Mouse (Mus musculus) limb, embryonic 13.5 days (tissue): ENCODE data around the gene Pank1. TPM values are rescaled to one million over a fixed set of nuclear protein-coding genes. Genes with fewer than 3 reads are reported as not detected.

Experiments used
- ATAC-seq: fragments of 200-750 bp; cut with Nextera tagmentation; 2 replicates; pipeline ENCODE4 v1.8.0; 2017; ENCODE audit warnings: low read depth, moderate number of reproducible peaks, moderate TSS enrichment; ENCODE audit not compliant: low FRiP score
- H3K27ac ChIP-seq: fragments of 300-500 bp; sonication (generic); 2 replicates; pipeline ENCODE4 v1.5.1; 2015; ENCODE audit warnings: inconsistent platforms, mild to moderate bottlenecking, moderate library complexity
- H3K27me3 ChIP-seq: fragments of 300-500 bp; sonication (generic); 2 replicates; pipeline ENCODE4 v1.6.1; 2015; ENCODE audit warnings: mild to moderate bottlenecking, inconsistent platforms
- H3K36me3 ChIP-seq: fragments of 300-500 bp; sonication (generic); 2 replicates; pipeline ENCODE4 v1.6.1; 2015; ENCODE audit warnings: inconsistent platforms, mild to moderate bottlenecking, moderate library complexity
- H3K4me1 ChIP-seq: fragments of 300-500 bp; sonication (generic); 2 replicates; pipeline ENCODE4 v1.6.1; 2015; ENCODE audit warnings: inconsistent platforms
- H3K4me2 ChIP-seq: fragments of 300-500 bp; sonication (generic); replicated peaks from 2 replicates; pipeline ENCODE4 v1.6.1; 2015; ENCODE audit warnings: inconsistent platforms, mild to moderate bottlenecking, moderate library complexity
- H3K4me3 ChIP-seq: fragments of 300-500 bp; sonication (generic); 2 replicates; pipeline ENCODE4 v1.5.1; 2015; ENCODE audit warnings: moderate library complexity, mild to moderate bottlenecking, inconsistent platforms
- H3K9ac ChIP-seq: fragments of 300-500 bp; sonication (generic); 2 replicates; pipeline ENCODE4 v1.6.1; 2015; ENCODE audit warnings: mild to moderate bottlenecking, inconsistent platforms
- H3K9me3 ChIP-seq: fragments of 300-500 bp; sonication (generic); 2 replicates; pipeline ENCODE4 v1.6.1; 2016; ENCODE audit warnings: inconsistent platforms
- WGBS: fragments of 180-500 bp; shearing (Covaris S2); methylation state at CpG from one replicate; pipeline ENCODE4 v1.1.7; 2015; 5-methylcytosine and 5-hydroxymethylcytosine counted together
- polyA plus RNA-seq: library from polyadenylated mRNA; unstranded; fragments of >200 nt; fragmentation: Nextera tagmentation; extraction: Ambion mirVana; gene quantifications from 2 replicates; pipeline ENCODE4 v1.2.1, GENCODE M21; 2015

Pank1 gene
- polyA plus RNA-seq, result 6.1 and 7.4 TPM in 2 replicates

DNA sequence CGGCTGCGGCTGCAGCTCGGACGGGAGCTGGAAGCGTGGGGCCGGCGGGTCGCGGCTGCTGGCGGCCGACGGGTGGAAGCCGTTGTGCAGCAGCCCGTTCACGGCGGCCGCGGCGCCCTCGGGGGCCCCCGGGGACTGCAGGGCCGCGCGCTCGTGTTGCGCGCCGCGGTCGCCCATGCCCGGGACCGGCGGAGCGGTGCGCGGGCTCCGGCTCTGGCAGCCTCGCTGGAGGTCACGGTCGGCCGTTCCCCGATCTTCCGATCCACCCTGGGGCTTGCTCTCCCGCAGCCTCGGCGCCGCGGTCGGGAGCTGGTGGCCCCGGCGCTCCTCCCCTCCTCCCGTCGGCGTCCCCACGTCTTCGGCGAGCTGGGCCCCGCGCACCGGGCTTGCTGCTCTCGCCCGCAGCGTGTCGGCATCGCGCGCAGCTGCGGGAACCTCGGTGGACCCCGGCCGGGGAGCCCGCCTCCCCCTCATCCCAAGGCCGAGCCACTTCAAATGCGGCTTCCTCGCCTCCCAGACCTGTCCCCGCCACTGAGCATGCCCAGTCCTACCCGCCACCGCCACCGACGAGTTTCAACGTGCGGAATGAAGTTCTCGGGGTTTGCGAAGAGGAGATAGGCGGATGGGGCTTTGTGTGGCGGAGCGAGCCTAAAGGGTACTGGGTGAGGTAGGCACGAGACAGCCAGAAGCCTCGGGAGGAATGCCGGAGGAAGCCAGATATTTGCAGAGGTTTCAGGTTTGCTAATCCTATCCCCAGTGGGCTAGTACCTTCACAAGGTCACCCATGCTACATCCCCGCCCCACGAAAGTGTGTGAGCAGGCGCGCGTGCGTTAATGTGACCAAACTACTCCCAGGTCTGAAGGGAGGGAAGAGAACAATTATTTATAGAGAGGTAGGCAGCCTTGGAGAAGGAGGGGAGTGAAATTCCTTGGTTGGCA, at the start of gene Pank1:
Pank1 (minus strand) TSS at position 853 of the 939 bp plus-strand sequence.
- Histone ChIP-seq H3K36me3 (no peaks in the 10 kb centered on the region), H3K9me3 (no peaks in the 10 kb centered on the region), H3K27ac (peak within 1 kb of the TSS; percentile 97), H3K27me3 (no peaks in the 10 kb centered on the region), H3K4me3 (peak within 1 kb of the TSS; percentile 88), H3K9ac (peak within 1 kb of the TSS; percentile 96), H3K4me1 (peaks cover 19% of the 10 kb centered on the region), H3K4me2 (peak within 1 kb of the TSS; percentile 75)
- WGBS, result under 1% methylated on average over 81 of the region's 96 CpGs
- peak; percentile 68 for ATAC-seq

DNA sequence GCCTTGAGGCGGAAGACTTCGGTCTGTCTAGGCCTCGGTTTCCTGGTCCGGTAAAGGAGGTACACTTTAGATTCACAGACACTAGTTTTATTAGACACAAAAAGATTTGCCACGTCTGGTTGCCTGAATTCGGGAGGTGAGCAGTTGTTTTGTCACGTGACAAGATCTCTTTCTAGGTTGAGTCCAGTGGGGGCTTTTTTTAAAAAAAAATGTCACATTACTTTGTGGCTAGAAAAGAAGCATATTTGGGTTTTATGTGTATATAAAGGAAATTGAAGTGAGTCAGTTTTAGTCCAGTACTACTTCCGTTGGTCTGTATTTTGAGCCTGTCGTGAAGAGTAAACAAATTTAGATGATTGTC, 43.3 kb upstream of the Pank1 start:
- Histone ChIP-seq H3K27ac (peak overlapping the region; percentile 67), H3K4me1 (peaks cover 3% of the 10 kb centered on the region), H3K27me3 (no peaks in the 10 kb centered on the region), H3K4me2 (peak overlapping the region; percentile 68), H3K36me3 (peaks cover 16% of the 10 kb centered on the region), H3K9me3 (no peaks in the 10 kb centered on the region), H3K4me3 (peak overlapping the region; percentile 84), H3K9ac (peak overlapping the region; percentile 75)
- no peak for ATAC-seq
- WGBS, result under 1% methylated on average over 9 of the region's 9 CpGs

DNA sequence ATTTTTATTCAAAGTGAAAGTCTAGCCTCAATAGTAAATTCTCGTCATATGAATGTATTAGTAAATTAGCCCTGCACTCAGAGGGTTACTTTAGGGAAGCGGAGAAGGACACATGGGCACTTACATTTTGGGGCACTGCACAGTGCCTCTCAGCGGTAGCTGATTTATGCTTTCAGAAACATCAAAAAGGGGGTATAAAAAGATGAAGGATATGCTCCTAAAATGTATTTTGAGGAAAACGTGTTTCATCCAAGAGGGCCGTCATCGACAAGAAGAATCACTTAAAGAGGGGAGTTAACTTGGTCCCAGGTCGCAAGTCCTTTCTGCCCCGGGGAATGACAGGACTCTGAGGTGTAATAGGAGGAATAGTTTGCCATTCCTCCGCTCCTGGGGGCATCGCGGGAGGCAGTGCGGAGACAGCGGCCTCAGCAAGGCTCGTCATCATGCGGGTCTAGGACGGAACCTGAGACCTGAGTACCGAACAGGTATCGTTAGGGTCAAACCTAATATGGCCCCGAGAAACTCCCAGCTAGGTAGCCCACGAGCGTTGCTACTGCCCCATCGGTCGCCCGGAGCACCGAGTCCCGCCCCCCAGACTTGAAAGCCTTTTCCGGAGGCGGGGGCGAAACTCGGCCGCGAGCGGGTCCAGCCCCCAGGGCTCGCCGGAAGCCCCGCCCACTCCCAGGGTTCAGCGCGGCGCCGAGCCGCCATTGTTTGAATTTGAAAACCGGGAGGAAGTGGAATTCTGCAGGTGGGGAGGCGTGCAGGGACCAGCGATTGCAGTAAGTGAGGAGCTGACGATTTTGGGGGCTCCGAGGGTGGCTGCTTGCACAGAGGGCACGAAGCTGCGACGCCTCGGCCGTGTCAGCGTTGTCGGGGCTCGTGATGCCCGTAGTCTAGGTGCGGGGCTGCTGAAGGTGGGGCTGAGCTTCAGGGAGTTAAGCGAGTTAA, 42.7 kb upstream of the Pank1 start, which contains the start of gene Kif20b:
Kif20b (plus strand) TSS at position 710 of the 951 bp plus-strand sequence.
- H3K4me1 ChIP-seq, result peaks cover 3% of the 10 kb centered on the region
- no peaks in the 10 kb centered on the region for H3K9me3 ChIP-seq
- H3K27me3 ChIP-seq, result no peaks in the 10 kb centered on the region
- under 1% methylated on average over 57 of the region's 57 CpGs for WGBS
- peak within 1 kb of the TSS; percentile 67 for H3K27ac ChIP-seq
- peaks cover 14% of the 10 kb centered on the region for H3K36me3 ChIP-seq
- peak; percentile 96 for ATAC-seq
- peak within 1 kb of the TSS; percentile 75 for H3K9ac ChIP-seq
- peak within 1 kb of the TSS; percentile 68 for H3K4me2 ChIP-seq
- peak within 1 kb of the TSS; percentile 84 for H3K4me3 ChIP-seq

DNA sequence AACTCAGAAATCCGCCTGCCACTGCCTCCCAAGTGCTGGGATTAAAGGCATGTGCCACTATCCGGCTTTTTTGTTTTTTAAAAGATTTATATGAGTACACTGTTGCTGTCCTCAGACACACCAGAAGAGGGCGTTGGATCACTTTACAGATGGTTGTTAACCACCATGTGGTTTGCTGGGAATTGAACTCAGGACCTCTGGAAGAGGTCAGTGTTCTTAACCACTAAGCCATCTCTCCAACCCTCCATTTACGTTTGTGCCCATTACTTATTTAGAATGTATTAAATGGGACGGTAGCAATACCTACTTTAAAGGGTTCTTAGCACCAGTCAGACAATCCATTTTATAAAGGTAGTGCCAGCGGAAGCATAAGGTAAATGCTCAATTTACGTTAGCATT, 42.0 kb upstream of the Pank1 start:
- Histone ChIP-seq H3K9ac (peak overlapping the region; percentile 75; the same call in 1 of the 2 replicates), H3K27ac (0 out of 2 replicates have a peak overlapping the region, but pooled peaks have one; percentile 61)
- 26% methylated on average over 7 of the region's 7 CpGs for WGBS

DNA sequence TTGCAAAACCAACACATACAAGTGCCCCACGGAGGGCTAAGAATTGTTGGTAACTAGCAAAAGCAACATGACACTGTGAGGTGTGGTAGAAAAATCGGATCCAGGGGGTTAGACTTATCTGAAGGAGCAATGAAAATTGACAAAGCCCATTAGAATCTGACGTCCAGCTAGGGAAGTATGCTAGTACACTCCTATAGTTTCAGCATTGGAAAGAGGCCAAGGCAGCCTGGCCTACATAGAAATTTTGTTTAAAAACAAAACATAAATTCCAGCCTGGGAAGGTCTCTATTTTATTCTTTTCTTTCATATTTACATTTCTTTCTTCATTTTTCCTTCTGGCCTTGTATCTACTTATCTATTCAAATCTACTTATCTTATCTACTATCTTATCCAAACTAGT, 41.3 kb upstream of the Pank1 start:
- Histone ChIP-seq H3K4me3 (no peak overlapping the region), H3K27ac (no peak overlapping the region), H3K36me3 (peaks cover 10% of the 10 kb centered on the region), H3K4me2 (no peak overlapping the region), H3K9ac (no peak overlapping the region), H3K9me3 (no peaks in the 10 kb centered on the region), H3K27me3 (no peaks in the 10 kb centered on the region), H3K4me1 (peaks cover 3% of the 10 kb centered on the region)
- WGBS, result 74% methylated on average over 3 of the region's 3 CpGs
- no peak for ATAC-seq

More for the DNA sequence above, 42.0 kb upstream of the Pank1 start:
- peaks cover 12% of the 10 kb centered on the region for H3K36me3 ChIP-seq
- H3K9me3 ChIP-seq, result no peaks in the 10 kb centered on the region
- H3K4me3 ChIP-seq, result peak overlapping the region; percentile 84
- no peak for ATAC-seq
- no peaks in the 10 kb centered on the region for H3K27me3 ChIP-seq
- H3K4me1 ChIP-seq, result peaks cover 3% of the 10 kb centered on the region
- H3K4me2 ChIP-seq, result peak overlapping the region; percentile 68

DNA sequence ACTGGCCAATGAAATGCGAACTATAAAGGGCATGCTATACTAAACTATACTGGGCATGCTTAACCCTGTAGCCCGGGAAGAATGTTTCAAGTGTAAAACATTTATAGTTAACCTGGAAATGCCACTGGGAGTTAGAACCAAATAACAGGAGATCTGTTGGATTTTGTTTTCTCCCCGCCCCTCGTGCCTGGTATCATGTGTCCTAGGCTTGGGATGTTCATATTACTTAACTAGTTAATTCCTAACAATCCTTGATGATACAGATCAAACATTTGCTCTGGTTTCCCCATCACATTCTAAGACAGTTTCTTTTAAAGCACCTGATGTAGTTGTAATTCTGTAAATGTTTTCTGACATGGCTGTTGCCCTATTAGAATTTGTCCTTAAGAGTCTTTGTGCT, 40.8 kb upstream of the Pank1 start:
- H3K4me3 ChIP-seq, result no peak overlapping the region
- H3K27me3 ChIP-seq, result no peaks in the 10 kb centered on the region
- H3K4me2 ChIP-seq, result no peak overlapping the region
- ATAC-seq, result no peak
- H3K4me1 ChIP-seq, result peaks cover 3% of the 10 kb centered on the region
- H3K36me3 ChIP-seq, result peaks cover 7% of the 10 kb centered on the region
- no peak overlapping the region for H3K27ac ChIP-seq
- 82% methylated on average over 4 of the region's 4 CpGs for WGBS
- H3K9ac ChIP-seq, result no peak overlapping the region
- H3K9me3 ChIP-seq, result no peaks in the 10 kb centered on the region

DNA sequence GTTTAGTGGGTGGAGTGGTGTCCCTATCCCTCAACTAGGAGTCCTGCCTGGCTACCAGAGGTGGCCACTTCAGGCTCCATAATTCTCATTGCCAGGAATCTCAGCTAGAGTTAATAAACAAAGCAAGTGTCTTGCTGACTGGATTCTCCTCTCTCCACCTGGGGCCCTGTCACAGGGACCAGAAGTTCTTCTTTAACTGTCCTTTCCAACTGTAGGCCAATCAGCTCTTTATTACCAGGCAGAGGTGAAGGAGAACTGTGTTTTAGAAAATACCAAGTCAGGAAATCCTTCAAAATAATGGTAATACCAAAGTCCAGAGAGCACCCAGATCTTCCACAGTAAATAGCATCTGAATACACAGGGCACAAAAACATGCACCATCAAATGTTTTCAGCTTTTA, 33.1 kb upstream of the Pank1 start:
- no peaks in the 10 kb centered on the region for H3K36me3 ChIP-seq
- H3K9ac ChIP-seq, result no peak overlapping the region
- no peak overlapping the region for H3K27ac ChIP-seq
- no peaks in the 10 kb centered on the region for H3K9me3 ChIP-seq
- ATAC-seq, result no peak
- no peak overlapping the region for H3K4me3 ChIP-seq
- no peaks in the 10 kb centered on the region for H3K27me3 ChIP-seq
- H3K4me2 ChIP-seq, result no peak overlapping the region
- no peaks in the 10 kb centered on the region for H3K4me1 ChIP-seq

DNA sequence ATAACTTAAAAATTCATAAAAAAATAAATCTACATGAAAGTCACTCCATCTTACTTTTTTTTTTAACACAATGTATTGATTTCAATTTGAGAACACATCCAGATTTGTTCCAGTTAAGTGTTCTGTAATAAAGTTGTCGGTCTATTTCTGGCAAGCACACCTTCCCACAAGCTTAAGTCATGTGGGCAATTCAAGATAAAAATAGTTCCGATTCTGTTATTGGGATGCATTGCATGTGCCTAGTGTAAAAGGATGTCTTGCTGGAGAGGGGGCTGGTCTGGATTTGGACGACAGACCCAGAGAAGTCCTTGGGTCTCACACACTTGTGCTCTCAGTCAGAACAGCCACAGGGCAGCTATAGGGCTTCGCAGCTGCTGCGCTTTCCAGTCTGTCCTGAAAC, 27.5 kb upstream of the Pank1 start:
- Histone ChIP-seq H3K36me3 (no peaks in the 10 kb centered on the region), H3K4me1 (no peaks in the 10 kb centered on the region; the same call in 1 of the 2 replicates), H3K27ac (no peak overlapping the region), H3K4me2 (no peak overlapping the region), H3K4me3 (no peak overlapping the region), H3K9me3 (no peaks in the 10 kb centered on the region), H3K27me3 (no peaks in the 10 kb centered on the region), H3K9ac (no peak overlapping the region)
- ATAC-seq, result no peak
- 80% methylated on average over 5 of the region's 5 CpGs for WGBS

DNA sequence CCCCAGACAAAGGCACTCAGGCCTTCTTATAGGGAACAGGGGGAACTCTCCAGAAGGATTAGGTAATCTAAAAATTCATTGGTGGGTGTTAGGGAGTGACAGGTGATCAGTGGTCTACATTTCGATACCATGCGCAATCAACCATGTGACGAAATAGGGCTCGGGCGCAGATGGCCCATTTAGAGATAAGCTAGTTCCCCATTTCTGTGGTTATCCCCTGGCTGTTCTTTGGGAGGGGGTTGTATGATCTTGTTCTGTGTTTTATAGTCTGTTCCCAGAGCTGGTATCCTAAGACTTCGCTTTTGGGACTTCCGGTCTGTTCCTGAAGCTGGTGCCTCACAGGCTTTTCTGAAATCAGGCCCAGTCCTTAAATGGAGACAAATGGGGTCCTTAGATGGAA, 26.2 kb upstream of the Pank1 start:
- Histone ChIP-seq H3K27me3 (no peaks in the 10 kb centered on the region), H3K4me1 (no peaks in the 10 kb centered on the region; the same call in 1 of the 2 replicates), H3K9me3 (no peaks in the 10 kb centered on the region), H3K36me3 (no peaks in the 10 kb centered on the region), H3K4me3 (no peak overlapping the region), H3K27ac (no peak overlapping the region), H3K9ac (no peak overlapping the region), H3K4me2 (no peak overlapping the region)
- 95% methylated on average over 7 of the region's 7 CpGs for WGBS
- no peak for ATAC-seq

DNA sequence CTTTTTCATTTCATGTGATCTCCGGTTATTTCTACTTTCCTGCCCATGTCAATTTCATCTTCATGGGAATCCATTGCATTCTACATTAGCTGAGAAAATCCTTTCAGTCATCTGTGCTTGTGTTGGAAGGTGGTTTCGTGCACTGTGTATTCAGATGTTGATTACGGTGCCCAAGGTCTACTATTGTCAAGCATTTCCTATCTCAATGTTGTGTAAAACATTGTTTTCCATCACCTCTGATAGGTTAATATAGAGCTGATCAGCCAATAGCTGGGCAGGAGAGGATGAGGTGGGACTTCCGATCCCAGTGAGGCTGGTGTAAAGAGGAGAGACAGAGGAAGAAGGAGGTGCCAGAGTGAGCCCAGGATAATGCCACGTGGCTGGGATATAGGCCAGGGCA, 24.8 kb upstream of the Pank1 start:
- Histone ChIP-seq H3K9me3 (no peaks in the 10 kb centered on the region), H3K4me3 (no peak overlapping the region), H3K27me3 (no peaks in the 10 kb centered on the region), H3K4me2 (no peak overlapping the region), H3K9ac (no peak overlapping the region), H3K27ac (no peak overlapping the region), H3K4me1 (no peaks in the 10 kb centered on the region; the same call in 1 of the 2 replicates), H3K36me3 (no peaks in the 10 kb centered on the region)
- 75% methylated on average over 5 of the region's 5 CpGs for WGBS
- no peak for ATAC-seq

DNA sequence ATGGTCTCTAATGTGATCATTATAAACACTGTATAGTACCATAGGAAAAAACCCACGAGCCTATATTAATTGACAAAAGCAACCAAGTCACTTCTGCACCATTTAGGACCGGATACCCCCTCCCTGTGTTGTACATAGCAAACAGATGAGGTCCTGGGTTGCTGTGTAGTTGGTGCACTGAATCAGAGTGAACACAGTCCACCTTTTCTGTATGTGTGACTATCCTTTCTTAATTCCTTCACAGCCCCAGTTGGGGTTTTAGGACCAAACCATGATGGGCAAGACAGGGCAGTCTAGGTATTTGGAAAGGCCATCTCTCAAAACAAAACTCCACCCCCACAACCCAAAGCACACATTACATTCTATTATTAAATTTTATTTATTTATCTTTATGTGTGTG, 22.5 kb upstream of the Pank1 start:
- ATAC-seq, result no peak
- Histone ChIP-seq H3K4me1 (no peaks in the 10 kb centered on the region; the same call in 1 of the 2 replicates), H3K9me3 (no peaks in the 10 kb centered on the region), H3K36me3 (no peaks in the 10 kb centered on the region), H3K4me2 (no peak overlapping the region), H3K9ac (no peak overlapping the region), H3K27ac (no peak overlapping the region), H3K4me3 (no peak overlapping the region), H3K27me3 (no peaks in the 10 kb centered on the region)
- WGBS, result 36% methylated on average over 2 of the region's 2 CpGs

DNA sequence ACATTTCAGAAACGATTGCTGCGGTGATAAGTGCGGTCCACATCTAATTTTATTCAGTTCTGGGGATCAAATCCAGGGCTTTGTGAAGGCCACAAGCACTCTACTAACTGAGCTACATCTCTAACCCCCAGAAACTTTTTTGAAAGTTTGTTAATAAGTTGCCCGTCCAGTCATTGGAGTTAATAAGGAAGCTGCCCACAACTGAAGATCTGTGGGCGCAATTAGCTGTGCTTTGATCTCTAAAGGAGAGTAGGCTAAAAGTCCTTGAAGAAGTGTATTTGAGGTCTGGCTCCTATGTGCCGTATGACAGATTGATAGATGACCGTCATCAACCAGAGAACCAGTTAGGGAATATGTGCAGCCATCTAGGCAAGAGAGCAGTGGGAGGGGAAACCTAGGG, 22.0 kb upstream of the Pank1 start:
- no peaks in the 10 kb centered on the region; the same call in 1 of the 2 replicates for H3K4me1 ChIP-seq
- H3K36me3 ChIP-seq, result no peaks in the 10 kb centered on the region
- no peak overlapping the region for H3K4me2 ChIP-seq
- H3K9ac ChIP-seq, result no peak overlapping the region
- H3K27ac ChIP-seq, result no peak overlapping the region
- ATAC-seq, result no peak
- no peaks in the 10 kb centered on the region for H3K27me3 ChIP-seq
- WGBS, result 62% methylated on average over 7 of the region's 7 CpGs
- H3K4me3 ChIP-seq, result no peak overlapping the region
- no peaks in the 10 kb centered on the region for H3K9me3 ChIP-seq
